Mouse (Mus musculus) testis, adult 2 months (tissue): ENCODE results near the gene Hs3st1.
"Not testable (repeated sequence)": the region's sequence is repeated elsewhere in the genome, so short reads cannot be mapped to it uniquely, and the experiment has no call there.

Experiments
- CTCF ChIP-seq: fragments of 200-500 bp; IDR thresholded peaks from 2 replicates; pipeline ENCODE4 v1.5.1; 2012; ENCODE audit warnings: low read depth, mild to moderate bottlenecking, inconsistent platforms, low read length, moderate library complexity; ENCODE audit not compliant: control insufficient read depth, insufficient read depth, insufficient replicate concordance
- POLR2A ChIP-seq: fragments of 200-500 bp; IDR thresholded peaks from 2 replicates; pipeline ENCODE4 v1.6.1; 2012; ENCODE audit warnings: low read depth, mild to moderate bottlenecking, inconsistent platforms, low read length, moderate library complexity; ENCODE audit not compliant: control insufficient read depth

GRCm38 (mm10) chr5:39755375-39755774 is at the start of gene Hs3st1:
- TF ChIP-seq CTCF, POLR2A: not testable (repeated sequence)
